Mouse (Mus musculus) limb, embryonic 14.5 days (tissue): Measurements from ENCODE around the gene Esyt1. TPM values are rescaled to one million over a fixed set of nuclear protein-coding genes. Genes with fewer than 3 reads are reported as not detected.
"Not testable (repeated sequence)": the region's sequence is repeated elsewhere in the genome, so short reads cannot be mapped to it uniquely, and the experiment has no call there.

Source experiments
- ATAC-seq: fragments of 200-750 bp; cut with Nextera tagmentation; 2 replicates; pipeline ENCODE4 v1.8.0; 2017; ENCODE audit warnings: low read depth, moderate number of reproducible peaks, moderate TSS enrichment; ENCODE audit not compliant: low FRiP score
- DNase-seq: peaks from one replicate; pipeline ENCODE4 v3.0.0-alpha.2; 2015; ENCODE audit warnings: low spot score
- H3K27ac ChIP-seq: fragments of 300-500 bp; sonication (generic); replicated peaks from 2 replicates; pipeline ENCODE4 v1.5.1; 2014; ENCODE audit warnings: low read depth, mild to moderate bottlenecking, low read length, moderate library complexity, mixed read lengths
- H3K27me3 ChIP-seq: fragments of 300-500 bp; sonication (generic); 2 replicates; pipeline ENCODE4 v1.6.1; 2014; ENCODE audit warnings: low read length, mixed read lengths; ENCODE audit not compliant: control insufficient read depth, insufficient read depth
- H3K36me3 ChIP-seq: fragments of 300-500 bp; sonication (generic); 2 replicates; pipeline ENCODE4 v1.6.1; 2014; ENCODE audit warnings: mild to moderate bottlenecking, low read length, moderate library complexity, mixed read lengths; ENCODE audit not compliant: control insufficient read depth, insufficient read depth
- H3K4me1 ChIP-seq: fragments of 300-500 bp; sonication (generic); 2 replicates; pipeline ENCODE4 v1.6.1; 2014; ENCODE audit warnings: antibody characterized with exemption, low read length, mixed read lengths; ENCODE audit not compliant: control insufficient read depth, insufficient read depth
- H3K4me2 ChIP-seq: fragments of 300-500 bp; sonication (generic); replicated peaks from 2 replicates; pipeline ENCODE4 v1.6.1; 2014; ENCODE audit warnings: low read depth, mild to moderate bottlenecking, low read length, moderate library complexity; ENCODE audit not compliant: severe bottlenecking
- H3K4me3 ChIP-seq: fragments of 300-500 bp; sonication (generic); replicated peaks from 2 replicates; pipeline ENCODE4 v1.5.1; 2014; ENCODE audit warnings: low read length
- H3K9ac ChIP-seq: fragments of 300-500 bp; sonication (generic); 2 replicates; pipeline ENCODE4 v1.6.1; 2014; ENCODE audit warnings: mild to moderate bottlenecking, low read depth, low read length, moderate library complexity; ENCODE audit not compliant: severe bottlenecking
- H3K9me3 ChIP-seq: fragments of 300-500 bp; sonication (generic); 2 replicates; pipeline ENCODE4 v1.6.1; 2016; ENCODE audit warnings: low read length; ENCODE audit not compliant: control insufficient read depth
- POLR2A ChIP-seq: fragments of 200-500 bp; IDR thresholded peaks from 2 replicates; pipeline ENCODE4 v1.8.0; 2012; ENCODE audit warnings: inconsistent platforms, mild to moderate bottlenecking, moderate library complexity, borderline replicate concordance; ENCODE audit not compliant: insufficient read depth, insufficient read length; ENCODE audit errors: extremely low read depth
- WGBS: fragments of 180-500 bp; shearing (Covaris S2); extraction: QIAGEN DNeasy Blood & Tissue Kit; methylation state at CpG from one replicate; pipeline ENCODE4 v1.1.7; 2014; 5-methylcytosine and 5-hydroxymethylcytosine counted together
- polyA plus RNA-seq, 2 experiments: library from polyadenylated mRNA; depleted of rRNA in 1 of 2; stranded (reverse) in 1 of 2; unstranded in 1 of 2; fragments of >200 nt; fragmentation: Nextera tagmentation in 1 of 2; extraction: Ambion mirVana in 1 of 2; gene quantifications; 2 replicates each; pipeline versions ENCODE4 v1.2.1 to v1.2.3; 2012 to 2014

The Esyt1 gene
- polyA plus RNA-seq, 2 experiments, result 37.9 to 51.3 TPM

- Histone ChIP-seq H3K9ac (no peak overlapping the region), H3K27ac (no peak overlapping the region), H3K9me3 (no peaks in the 10 kb centered on the region), H3K27me3 (no peaks in the 10 kb centered on the region), H3K4me2 (no peak overlapping the region), H3K4me1 (no peaks in the 10 kb centered on the region), H3K4me3 (no peak overlapping the region), H3K36me3 (peaks cover 43% of the 10 kb centered on the region)
- ATAC-seq (no peak), DNase-seq (no peak)
- WGBS, result 86% methylated on average over 4 of the region's 4 CpGs
- TF ChIP-seq POLR2A, result no peak
Measured at GRCm38 (mm10) chr10:128509831-128510230, 15.8 kb downstream of the Esyt1 start.

GRCm38 (mm10) chr10:128509203-128509602, 16.5 kb downstream of the Esyt1 start:
- no peak overlapping the region for H3K4me2 ChIP-seq
- TF ChIP-seq POLR2A, result no peak
- H3K9ac ChIP-seq, result no peak overlapping the region
- ATAC-seq (no peak), DNase-seq (no peak)
- no peaks in the 10 kb centered on the region for H3K9me3 ChIP-seq
- H3K27me3 ChIP-seq, result no peaks in the 10 kb centered on the region
- H3K4me3 ChIP-seq, result no peak overlapping the region
- no peak overlapping the region for H3K27ac ChIP-seq
- 89% methylated on average over 9 of the region's 9 CpGs for WGBS
- no peaks in the 10 kb centered on the region for H3K4me1 ChIP-seq
- H3K36me3 ChIP-seq, result peaks cover 41% of the 10 kb centered on the region

GRCm38 (mm10) chr10:128508260-128508659, 17.4 kb downstream of the Esyt1 start:
- DNase-seq, result no peak
- peaks cover 33% of the 10 kb centered on the region for H3K36me3 ChIP-seq
- H3K4me1 ChIP-seq, result no peaks in the 10 kb centered on the region
- no peaks in the 10 kb centered on the region for H3K27me3 ChIP-seq
- TF ChIP-seq POLR2A, result no peak
- no peak overlapping the region for H3K27ac ChIP-seq
- no peaks in the 10 kb centered on the region for H3K9me3 ChIP-seq
- WGBS, result 66% methylated on average over 9 of the region's 9 CpGs
- no peak overlapping the region for H3K4me2 ChIP-seq
- no peak overlapping the region for H3K4me3 ChIP-seq
- no peak for ATAC-seq
- H3K9ac ChIP-seq, result no peak overlapping the region

- H3K36me3 ChIP-seq, result peaks cover 17% of the 10 kb centered on the region; the same call in 1 of the 2 replicates
- DNase-seq (no peak), ATAC-seq (no peak)
- no peaks in the 10 kb centered on the region for H3K27me3 ChIP-seq
- H3K4me1 ChIP-seq, result no peaks in the 10 kb centered on the region
- no peak overlapping the region for H3K9ac ChIP-seq
- TF ChIP-seq POLR2A, result no peak
- H3K4me2 ChIP-seq, result no peak overlapping the region
- no peak overlapping the region for H3K27ac ChIP-seq
- no peak overlapping the region for H3K4me3 ChIP-seq
- no peaks in the 10 kb centered on the region for H3K9me3 ChIP-seq
- 93% methylated on average over 14 of the region's 14 CpGs for WGBS
Measured at GRCm38 (mm10) chr10:128505974-128506373, 19.7 kb downstream of the Esyt1 start.

GRCm38 (mm10) chr10:128505371-128505667, 20.4 kb downstream of the Esyt1 start:
- H3K9me3 ChIP-seq, H3K4me2 ChIP-seq, DNase-seq, H3K9ac ChIP-seq, H3K4me3 ChIP-seq, H3K4me1 ChIP-seq, H3K27me3 ChIP-seq, H3K27ac ChIP-seq, ATAC-seq: not testable (repeated sequence)
- WGBS, result 80% methylated on average over 5 of the region's 5 CpGs
- H3K36me3 ChIP-seq, result peaks cover 12% of the 10 kb centered on the region; the same call in 1 of the 2 replicates
